Mouse (Mus musculus) liver, embryonic 15.5 days (tissue): Measurements from ENCODE around the gene Mitf. TPM values are rescaled to one million over a fixed set of nuclear protein-coding genes. Genes with fewer than 3 reads are reported as not detected.

Experiments
- ATAC-seq: fragments of 200-750 bp; cut with Nextera tagmentation; 2 replicates; pipeline ENCODE4 v1.8.0; 2017; ENCODE audit warnings: moderate number of reproducible peaks, mild to moderate bottlenecking, moderate library complexity; ENCODE audit not compliant: insufficient read depth
- H3K27ac ChIP-seq: fragments of 300-500 bp; sonication (generic); replicated peaks from 2 replicates; pipeline ENCODE4 v1.5.1; 2015; ENCODE audit warnings: mild to moderate bottlenecking, inconsistent platforms
- H3K27me3 ChIP-seq: fragments of 300-500 bp; sonication (generic); 2 replicates; pipeline ENCODE4 v1.6.1; 2015; ENCODE audit warnings: mild to moderate bottlenecking, inconsistent platforms
- H3K36me3 ChIP-seq: fragments of 300-500 bp; sonication (generic); replicated peaks from 2 replicates; pipeline ENCODE4 v1.6.1; 2015; ENCODE audit warnings: moderate library complexity, mild to moderate bottlenecking, inconsistent platforms
- H3K4me1 ChIP-seq: fragments of 300-500 bp; sonication (generic); replicated peaks from 2 replicates; pipeline ENCODE4 v1.6.1; 2015; ENCODE audit warnings: inconsistent platforms
- H3K4me2 ChIP-seq: fragments of 300-500 bp; sonication (generic); 2 replicates; pipeline ENCODE4 v1.6.1; 2015; ENCODE audit warnings: moderate library complexity, mild to moderate bottlenecking, inconsistent platforms
- H3K4me3 ChIP-seq: fragments of 300-500 bp; sonication (generic); replicated peaks from 2 replicates; pipeline ENCODE4 v1.5.1; 2015; ENCODE audit warnings: mild to moderate bottlenecking, inconsistent platforms
- H3K9ac ChIP-seq: fragments of 300-500 bp; sonication (generic); 2 replicates; pipeline ENCODE4 v1.6.1; 2015; ENCODE audit warnings: moderate library complexity, mild to moderate bottlenecking, inconsistent platforms
- H3K9me3 ChIP-seq: fragments of 300-500 bp; sonication (generic); replicated peaks from 2 replicates; pipeline ENCODE4 v1.6.1; 2016; ENCODE audit warnings: inconsistent platforms
- WGBS: fragments of 180-500 bp; shearing (Covaris S2); methylation state at CpG from one replicate; pipeline ENCODE4 v1.1.7; 2015; ENCODE audit warnings: mixed read lengths; ENCODE audit not compliant: insufficient replicate concordance; 5-methylcytosine and 5-hydroxymethylcytosine counted together
- polyA plus RNA-seq: library from polyadenylated mRNA; unstranded; fragments of >200 nt; fragmentation: Nextera tagmentation; extraction: Ambion mirVana; gene quantifications from 2 replicates; pipeline ENCODE4 v1.2.1, GENCODE M21; 2015

The Mitf gene
- polyA plus RNA-seq, 1 experiment from 2014 or later, result 0.51 TPM

GRCm38 (mm10) chr6:97986417-97986816 lies 179.6 kb downstream of the Mitf start:
- Histone ChIP-seq H3K4me1 (no peaks in the 10 kb centered on the region), H3K27me3 (no peaks in the 10 kb centered on the region), H3K4me2 (no peak overlapping the region), H3K27ac (no peak overlapping the region), H3K36me3 (no peaks in the 10 kb centered on the region), H3K9ac (no peak overlapping the region), H3K9me3 (no peaks in the 10 kb centered on the region), H3K4me3 (no peak overlapping the region)
- ATAC-seq, result no peak
- WGBS, result 55% methylated on average over 3 of the region's 3 CpGs

GRCm38 (mm10) chr6:97993507-97993906 lies 186.7 kb downstream of the Mitf start:
- Histone ChIP-seq H3K4me2 (no peak overlapping the region), H3K4me3 (no peak overlapping the region), H3K27me3 (no peaks in the 10 kb centered on the region), H3K9ac (no peak overlapping the region), H3K4me1 (no peaks in the 10 kb centered on the region), H3K36me3 (no peaks in the 10 kb centered on the region), H3K9me3 (no peaks in the 10 kb centered on the region), H3K27ac (no peak overlapping the region)
- WGBS, result 72% methylated on average over 12 of the region's 12 CpGs
- ATAC-seq, result no peak

- H3K27me3 ChIP-seq, result no peaks in the 10 kb centered on the region
- no peak overlapping the region for H3K27ac ChIP-seq
- no peak overlapping the region for H3K4me3 ChIP-seq
- no peak overlapping the region for H3K4me2 ChIP-seq
- H3K4me1 ChIP-seq, result no peaks in the 10 kb centered on the region
- WGBS, result 36% methylated on average over 11 of the region's 11 CpGs
- ATAC-seq, result no peak
- no peak overlapping the region for H3K9ac ChIP-seq
- no peaks in the 10 kb centered on the region for H3K36me3 ChIP-seq
- H3K9me3 ChIP-seq, result no peaks in the 10 kb centered on the region
Measured at GRCm38 (mm10) chr6:97995606-97996307, 188.9 kb downstream of the Mitf start.

- Histone ChIP-seq H3K4me1 (no peaks in the 10 kb centered on the region), H3K4me2 (no peak overlapping the region), H3K4me3 (no peak overlapping the region), H3K9me3 (no peaks in the 10 kb centered on the region), H3K9ac (no peak overlapping the region), H3K27me3 (no peaks in the 10 kb centered on the region), H3K27ac (no peak overlapping the region), H3K36me3 (no peaks in the 10 kb centered on the region)
- WGBS, result 52% methylated on average over 4 of the region's 4 CpGs
- no peak for ATAC-seq
Measured at GRCm38 (mm10) chr6:98001551-98001950, 194.7 kb downstream of the Mitf start.

GRCm38 (mm10) chr6:98003114-98003513 lies 196.3 kb downstream of the Mitf start:
- Histone ChIP-seq H3K27me3 (no peaks in the 10 kb centered on the region), H3K4me1 (no peaks in the 10 kb centered on the region), H3K27ac (no peak overlapping the region), H3K9ac (no peak overlapping the region), H3K9me3 (no peaks in the 10 kb centered on the region), H3K4me3 (no peak overlapping the region), H3K36me3 (no peaks in the 10 kb centered on the region), H3K4me2 (no peak overlapping the region)
- ATAC-seq, result no peak
- WGBS, result 11% methylated on average over 3 of the region's 3 CpGs

- H3K9ac ChIP-seq, result no peak overlapping the region
- H3K4me3 ChIP-seq, result no peak overlapping the region
- H3K4me1 ChIP-seq, result no peaks in the 10 kb centered on the region
- ATAC-seq, result no peak
- no peak overlapping the region for H3K4me2 ChIP-seq
- 47% methylated on average over 1 of the region's 1 CpGs for whole genome bisulfite sequencing
- H3K36me3 ChIP-seq, result no peaks in the 10 kb centered on the region
- no peak overlapping the region for H3K27ac ChIP-seq
- no peaks in the 10 kb centered on the region for H3K27me3 ChIP-seq
- H3K9me3 ChIP-seq, result no peaks in the 10 kb centered on the region
Measured at GRCm38 (mm10) chr6:98005566-98005965, 198.7 kb downstream of the Mitf start.

GRCm38 (mm10) chr6:98015066-98015465 lies 208.2 kb downstream of the Mitf start:
- H3K4me2 ChIP-seq, result no peak overlapping the region
- no peaks in the 10 kb centered on the region for H3K36me3 ChIP-seq
- no peak overlapping the region for H3K9ac ChIP-seq
- no peak for ATAC-seq
- no peak overlapping the region for H3K4me3 ChIP-seq
- no peak overlapping the region for H3K27ac ChIP-seq
- no peaks in the 10 kb centered on the region for H3K27me3 ChIP-seq
- 73% methylated on average over 5 of the region's 5 CpGs for WGBS
- H3K4me1 ChIP-seq, result no peaks in the 10 kb centered on the region
- H3K9me3 ChIP-seq, result no peaks in the 10 kb centered on the region

GRCm38 (mm10) chr6:98015819-98016218 lies 209.0 kb downstream of the Mitf start:
- Histone ChIP-seq H3K27me3 (no peaks in the 10 kb centered on the region), H3K9me3 (no peaks in the 10 kb centered on the region), H3K36me3 (no peaks in the 10 kb centered on the region), H3K4me1 (no peaks in the 10 kb centered on the region), H3K27ac (no peak overlapping the region), H3K9ac (no peak overlapping the region), H3K4me2 (no peak overlapping the region), H3K4me3 (no peak overlapping the region)
- 22% methylated on average over 5 of the region's 5 CpGs for WGBS
- ATAC-seq, result no peak

- Histone ChIP-seq H3K4me3 (no peak overlapping the region), H3K9ac (no peak overlapping the region), H3K4me2 (no peak overlapping the region), H3K27ac (no peak overlapping the region), H3K9me3 (no peaks in the 10 kb centered on the region), H3K4me1 (no peaks in the 10 kb centered on the region), H3K27me3 (no peaks in the 10 kb centered on the region), H3K36me3 (no peaks in the 10 kb centered on the region)
- ATAC-seq, result no peak
- WGBS, result 27% methylated on average over 1 of the region's 1 CpGs
Measured at GRCm38 (mm10) chr6:98023876-98024275, 217.0 kb downstream of the Mitf start.

- Histone ChIP-seq H3K27me3 (no peaks in the 10 kb centered on the region), H3K9me3 (no peaks in the 10 kb centered on the region), H3K4me2 (no peak overlapping the region), H3K4me3 (no peak overlapping the region), H3K27ac (no peak overlapping the region), H3K9ac (no peak overlapping the region), H3K36me3 (no peaks in the 10 kb centered on the region), H3K4me1 (no peaks in the 10 kb centered on the region)
- ATAC-seq, result no peak
- 63% methylated on average over 3 of the region's 3 CpGs for WGBS
Measured at GRCm38 (mm10) chr6:98038513-98038912, 231.7 kb downstream of the Mitf start.

- no peak overlapping the region for H3K27ac ChIP-seq
- H3K4me3 ChIP-seq, result no peak overlapping the region
- ATAC-seq, result no peak
- no peaks in the 10 kb centered on the region for H3K4me1 ChIP-seq
- 81% methylated on average over 7 of the region's 7 CpGs for WGBS
- H3K9me3 ChIP-seq, result no peaks in the 10 kb centered on the region
- H3K9ac ChIP-seq, result no peak overlapping the region
- H3K27me3 ChIP-seq, result no peaks in the 10 kb centered on the region
- no peaks in the 10 kb centered on the region for H3K36me3 ChIP-seq
- no peak overlapping the region for H3K4me2 ChIP-seq
Measured at GRCm38 (mm10) chr6:98041795-98042194, 234.9 kb downstream of the Mitf start.
